Mouse (Mus musculus) midbrain, embryonic 16.5 days (tissue): ENCODE results near the gene Otulinl. TPM values are rescaled to one million over a fixed set of nuclear protein-coding genes. Genes with fewer than 3 reads are reported as not detected.

Experiments used
- ATAC-seq: fragments of 200-750 bp; cut with Nextera tagmentation; 2 replicates; pipeline ENCODE4 v1.8.0; 2017; ENCODE audit warnings: moderate TSS enrichment
- H3K27ac ChIP-seq: fragments of 300-500 bp; sonication (generic); 2 replicates; pipeline ENCODE4 v1.5.1; 2014; ENCODE audit warnings: mild to moderate bottlenecking, low read length, mixed read lengths
- H3K27me3 ChIP-seq: fragments of 300-500 bp; sonication (generic); 2 replicates; pipeline ENCODE4 v1.6.1; 2014; ENCODE audit warnings: low read depth, low read length, mixed read lengths; ENCODE audit not compliant: control insufficient read depth, insufficient read depth
- H3K36me3 ChIP-seq: fragments of 300-500 bp; sonication (generic); 2 replicates; pipeline ENCODE4 v1.6.1; 2014; ENCODE audit warnings: mild to moderate bottlenecking, low read length, moderate library complexity, mixed read lengths; ENCODE audit not compliant: control insufficient read depth, insufficient read depth
- H3K4me1 ChIP-seq: fragments of 300-500 bp; sonication (generic); 2 replicates; pipeline ENCODE4 v1.6.1; 2014; ENCODE audit warnings: mild to moderate bottlenecking, low read length, mixed read lengths; ENCODE audit not compliant: control insufficient read depth, insufficient read depth
- H3K4me2 ChIP-seq: fragments of 300-500 bp; sonication (generic); 2 replicates; pipeline ENCODE4 v1.6.1; 2014; ENCODE audit warnings: mild to moderate bottlenecking, low read length, mixed read lengths
- H3K4me3 ChIP-seq: fragments of 300-500 bp; sonication (generic); 2 replicates; pipeline ENCODE4 v1.5.1; 2014; ENCODE audit warnings: low read depth, mild to moderate bottlenecking, low read length, moderate library complexity, mixed read lengths
- H3K9ac ChIP-seq: fragments of 300-500 bp; sonication (generic); 2 replicates; pipeline ENCODE4 v1.6.1; 2014; ENCODE audit warnings: low read depth, low read length, mixed read lengths
- H3K9me3 ChIP-seq: fragments of 300-500 bp; sonication (generic); replicated peaks from 2 replicates; pipeline ENCODE4 v1.6.1; 2014; ENCODE audit warnings: mild to moderate bottlenecking, low read length, mixed read lengths; ENCODE audit not compliant: control insufficient read depth, poor library complexity, severe bottlenecking
- WGBS: fragments of 180-500 bp; shearing (Covaris S2); extraction: QIAGEN DNeasy Blood & Tissue Kit; methylation state at CpG from one replicate; pipeline ENCODE4 v1.1.7; 2014; 5-methylcytosine and 5-hydroxymethylcytosine counted together
- polyA plus RNA-seq: library from polyadenylated mRNA; unstranded; fragments of >200 nt; fragmentation: Nextera tagmentation; extraction: Ambion mirVana; gene quantifications from 2 replicates; pipeline ENCODE4 v1.2.1, GENCODE M21; 2015

Otulinl gene
- polyA plus RNA-seq, 1 experiment from 2014 or later: 14.6 TPM

DNA sequence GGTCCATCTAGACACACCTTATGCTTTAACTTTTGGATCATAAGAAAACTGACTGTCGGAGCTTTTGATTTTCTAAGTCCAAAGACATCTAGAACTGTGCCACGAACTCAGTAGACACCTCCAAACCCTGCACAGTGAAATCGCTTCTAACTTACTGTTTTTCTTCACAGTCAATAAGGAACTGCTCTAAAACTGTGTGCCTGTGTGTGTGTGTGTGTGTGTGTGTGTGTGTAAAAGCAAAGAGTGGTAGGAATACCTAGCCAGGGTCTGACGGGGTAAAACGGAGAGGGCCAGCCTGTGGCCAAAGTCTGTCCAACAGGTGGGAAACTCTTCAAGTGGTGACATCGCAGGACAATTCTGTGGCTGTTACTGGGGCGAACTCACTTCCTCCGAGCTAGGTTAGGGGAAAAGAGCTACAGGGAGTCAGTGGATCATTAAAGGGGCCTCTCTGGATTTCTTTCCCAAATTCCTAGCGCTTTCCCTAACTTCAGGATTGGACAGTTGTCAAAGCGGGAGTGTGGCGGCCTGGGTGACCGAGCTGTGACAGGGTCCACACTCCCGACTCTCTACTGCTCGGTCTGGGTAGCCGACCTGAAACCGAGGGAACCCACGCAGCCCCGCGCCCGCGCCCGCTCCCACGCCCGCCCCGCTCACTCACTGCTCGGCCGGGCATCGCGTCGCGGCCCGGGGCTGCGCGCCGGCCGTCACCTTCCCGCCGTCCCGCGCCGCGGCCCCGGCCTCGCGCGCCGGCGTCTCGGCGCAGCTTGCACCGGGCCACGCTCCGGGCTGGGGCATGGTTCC lies 51.4 kb downstream of the Otulinl start:
- peaks cover 19% of the 10 kb centered on the region for H3K4me1 ChIP-seq
- H3K4me2 ChIP-seq: peak overlapping the region; percentile 76
- 2% methylated on average over 45 of the region's 53 CpGs for WGBS
- H3K9ac ChIP-seq: peak overlapping the region; percentile 75
- H3K36me3 ChIP-seq: no peaks in the 10 kb centered on the region
- H3K27ac ChIP-seq: peak overlapping the region; percentile 66
- peak; percentile 81 for ATAC-seq
- H3K27me3 ChIP-seq: no peaks in the 10 kb centered on the region
- H3K4me3 ChIP-seq: peak overlapping the region; percentile 91
- H3K9me3 ChIP-seq: no peaks in the 10 kb centered on the region

DNA sequence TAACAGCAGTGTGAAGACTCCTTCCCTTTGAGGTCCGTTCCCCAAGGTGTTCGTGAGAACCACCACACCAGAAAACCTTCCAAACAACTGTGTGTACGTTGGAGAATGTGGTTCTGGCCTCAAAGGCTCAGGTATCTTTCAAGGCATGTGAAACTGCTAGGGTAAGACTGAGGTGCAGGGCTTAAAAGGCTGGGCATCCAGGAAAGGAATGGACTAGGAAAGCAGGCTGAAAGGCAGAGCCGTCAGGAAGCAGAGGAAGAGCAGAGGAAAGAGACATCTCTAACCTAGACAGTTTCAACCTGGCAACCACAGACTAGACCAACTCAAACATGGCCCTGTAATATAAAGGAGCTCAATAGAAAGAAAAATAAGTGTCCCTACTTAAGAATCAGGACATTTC lies 52.3 kb downstream of the Otulinl start:
- 81% methylated on average over 4 of the region's 4 CpGs for WGBS
- no peak for ATAC-seq
- Histone ChIP-seq H3K9ac (no peak overlapping the region), H3K4me1 (peaks cover 19% of the 10 kb centered on the region), H3K4me3 (no peak overlapping the region), H3K4me2 (peak overlapping the region; percentile 14; the same call in 1 of the 2 replicates), H3K9me3 (no peaks in the 10 kb centered on the region), H3K27ac (no peak overlapping the region), H3K27me3 (no peaks in the 10 kb centered on the region), H3K36me3 (no peaks in the 10 kb centered on the region)

DNA sequence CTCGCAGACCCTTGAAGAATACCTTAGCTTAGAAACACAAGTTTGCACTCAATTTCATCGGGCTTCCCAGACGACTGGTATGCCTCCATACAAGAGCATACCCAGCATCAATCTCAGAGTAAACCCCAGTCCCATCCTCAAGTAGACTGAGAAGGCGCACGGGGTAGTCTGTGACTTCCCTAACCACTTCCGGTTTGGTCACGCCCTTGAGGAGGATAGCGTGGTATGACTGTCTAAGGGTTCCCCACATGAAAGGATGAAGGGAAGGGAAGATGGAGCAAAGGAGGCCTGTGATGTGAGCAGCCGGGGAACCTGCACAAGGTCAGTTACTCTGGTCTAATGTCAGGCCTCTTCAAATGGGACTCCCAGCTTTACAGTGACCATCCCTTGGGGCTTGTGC lies 53.6 kb downstream of the Otulinl start:
- ATAC-seq: no peak
- WGBS: 95% methylated on average over 9 of the region's 9 CpGs

DNA sequence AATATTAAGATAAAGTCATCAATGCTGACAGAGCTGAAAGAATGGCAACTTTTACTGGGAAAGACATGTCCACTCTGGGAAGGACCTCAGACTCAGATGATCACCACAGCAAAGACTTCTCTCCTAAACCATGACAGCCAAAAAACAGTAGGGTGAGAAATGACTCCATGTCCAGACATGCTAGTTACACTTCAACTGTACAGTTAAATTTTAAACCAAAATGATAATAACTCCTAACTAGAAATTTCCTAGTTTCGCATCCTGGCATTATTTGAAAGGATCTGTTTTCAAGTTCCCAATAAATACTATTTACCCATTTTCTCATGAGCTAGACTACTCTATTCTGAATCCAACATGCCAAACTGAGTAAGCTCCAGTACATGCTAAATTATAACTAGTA lies 55.1 kb downstream of the Otulinl start:
- H3K27me3 ChIP-seq: no peaks in the 10 kb centered on the region
- no peak overlapping the region for H3K4me2 ChIP-seq
- peaks cover 18% of the 10 kb centered on the region for H3K4me1 ChIP-seq
- WGBS: 98% methylated on average over 1 of the region's 1 CpGs
- no peak overlapping the region for H3K27ac ChIP-seq
- no peak overlapping the region for H3K4me3 ChIP-seq
- peaks cover 6% of the 10 kb centered on the region; the same call in 1 of the 2 replicates for H3K36me3 ChIP-seq
- no peak for ATAC-seq
- H3K9me3 ChIP-seq: no peaks in the 10 kb centered on the region
- H3K9ac ChIP-seq: no peak overlapping the region

More for the DNA sequence above, 53.6 kb downstream of the Otulinl start:
- no peaks in the 10 kb centered on the region for H3K9me3 ChIP-seq
- no peaks in the 10 kb centered on the region for H3K27me3 ChIP-seq
- H3K4me2 ChIP-seq: no peak overlapping the region
- no peak overlapping the region for H3K4me3 ChIP-seq
- no peak overlapping the region for H3K27ac ChIP-seq
- peaks cover 3% of the 10 kb centered on the region; the same call in 1 of the 2 replicates for H3K36me3 ChIP-seq
- H3K9ac ChIP-seq: no peak overlapping the region
- H3K4me1 ChIP-seq: peaks cover 19% of the 10 kb centered on the region

DNA sequence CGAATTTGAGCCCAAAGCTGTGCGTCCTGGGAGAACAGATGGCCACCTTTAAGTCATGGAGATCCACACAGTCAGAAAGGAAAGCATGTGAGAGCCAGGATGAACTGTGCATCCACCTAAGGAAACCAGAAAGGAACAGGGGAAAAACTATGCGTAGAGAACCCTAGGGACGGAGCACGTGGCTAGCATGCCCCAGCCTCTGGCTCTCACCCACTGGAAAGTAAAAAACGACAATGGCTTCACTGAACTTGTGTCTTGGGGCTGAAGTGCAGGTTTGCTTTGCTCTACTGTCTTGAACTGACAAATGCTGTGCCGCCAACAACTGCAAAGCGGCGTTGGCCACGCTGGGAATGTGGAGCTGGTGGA lies 55.5 kb downstream of the Otulinl start:
- Histone ChIP-seq H3K36me3 (peaks cover 6% of the 10 kb centered on the region; the same call in 1 of the 2 replicates), H3K4me3 (no peak overlapping the region), H3K27ac (no peak overlapping the region), H3K9me3 (no peaks in the 10 kb centered on the region), H3K27me3 (no peaks in the 10 kb centered on the region), H3K9ac (no peak overlapping the region), H3K4me1 (peaks cover 14% of the 10 kb centered on the region), H3K4me2 (no peak overlapping the region)
- no peak for ATAC-seq
- 88% methylated on average over 10 of the region's 10 CpGs for WGBS

DNA sequence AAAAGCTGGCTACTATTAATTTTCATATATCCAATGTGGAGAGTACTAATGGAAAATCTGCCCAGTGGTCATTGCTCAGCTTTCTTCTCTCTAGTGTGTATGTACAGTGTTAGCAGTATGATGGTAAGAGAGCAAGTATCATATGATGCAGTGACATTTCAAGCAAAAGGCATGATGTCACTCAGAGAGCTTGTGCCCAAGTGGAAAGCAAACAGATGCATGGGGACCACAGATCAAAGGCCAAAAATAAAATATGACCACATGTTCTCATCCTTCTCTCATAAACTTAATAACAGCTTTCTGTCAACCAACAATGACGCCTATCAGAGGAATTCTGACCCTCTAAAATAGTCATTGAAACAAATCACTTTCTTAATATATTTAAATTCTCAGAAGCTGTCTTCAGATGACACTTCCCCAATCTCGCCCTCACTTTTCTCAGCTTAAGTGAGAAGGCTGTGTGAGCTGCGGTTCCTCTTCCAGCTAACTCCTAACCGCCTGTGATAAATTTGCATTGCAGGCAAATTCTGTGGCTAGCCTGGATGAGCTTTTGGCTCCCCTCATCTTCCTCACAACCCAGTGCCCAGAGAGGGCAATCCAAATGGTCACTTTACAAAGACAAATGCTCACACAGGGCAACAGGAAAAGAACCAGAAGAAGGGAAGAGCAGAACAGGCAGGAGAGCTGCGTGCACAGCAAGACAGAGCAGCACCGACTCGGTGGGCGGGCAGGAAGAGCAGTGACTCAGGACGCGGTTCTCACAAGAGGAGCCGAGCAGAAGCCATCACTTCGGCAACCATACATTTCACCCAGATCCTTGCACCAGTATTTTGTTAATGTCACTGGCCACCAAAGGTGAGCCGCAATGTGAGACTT lies 56.1 kb downstream of the Otulinl start:
- Histone ChIP-seq H3K4me3 (no peak overlapping the region), H3K9me3 (no peaks in the 10 kb centered on the region), H3K9ac (no peak overlapping the region), H3K4me2 (no peak overlapping the region), H3K27me3 (no peaks in the 10 kb centered on the region), H3K27ac (no peak overlapping the region), H3K36me3 (peaks cover 6% of the 10 kb centered on the region; the same call in 1 of the 2 replicates), H3K4me1 (peaks cover 14% of the 10 kb centered on the region)
- ATAC-seq: no peak
- 90% methylated on average over 13 of the region's 13 CpGs for WGBS

DNA sequence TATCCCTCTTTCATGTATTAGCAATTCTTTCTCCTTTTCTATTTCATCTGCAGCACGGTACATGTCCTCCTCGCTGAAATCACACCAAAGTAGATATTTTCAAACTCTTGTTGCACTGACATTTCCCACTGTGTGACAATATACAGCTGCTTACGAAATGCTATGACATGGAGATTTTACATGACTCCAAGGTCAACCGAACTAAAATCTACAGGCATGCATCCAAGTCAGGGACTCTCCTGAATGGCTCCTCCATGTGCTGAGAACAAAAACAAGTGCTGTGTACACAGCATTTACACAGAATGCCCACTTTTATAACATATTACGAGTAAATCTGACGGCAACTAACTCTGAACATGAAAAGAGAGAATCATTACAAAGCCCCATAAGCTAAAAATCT lies 58.1 kb downstream of the Otulinl start:
- Histone ChIP-seq H3K36me3 (peaks cover 6% of the 10 kb centered on the region; the same call in 1 of the 2 replicates), H3K9me3 (no peaks in the 10 kb centered on the region), H3K4me2 (no peak overlapping the region), H3K4me3 (no peak overlapping the region), H3K9ac (no peak overlapping the region), H3K27me3 (no peaks in the 10 kb centered on the region), H3K4me1 (no peaks in the 10 kb centered on the region), H3K27ac (no peak overlapping the region)
- ATAC-seq: no peak
- WGBS: 93% methylated on average over 6 of the region's 6 CpGs

DNA sequence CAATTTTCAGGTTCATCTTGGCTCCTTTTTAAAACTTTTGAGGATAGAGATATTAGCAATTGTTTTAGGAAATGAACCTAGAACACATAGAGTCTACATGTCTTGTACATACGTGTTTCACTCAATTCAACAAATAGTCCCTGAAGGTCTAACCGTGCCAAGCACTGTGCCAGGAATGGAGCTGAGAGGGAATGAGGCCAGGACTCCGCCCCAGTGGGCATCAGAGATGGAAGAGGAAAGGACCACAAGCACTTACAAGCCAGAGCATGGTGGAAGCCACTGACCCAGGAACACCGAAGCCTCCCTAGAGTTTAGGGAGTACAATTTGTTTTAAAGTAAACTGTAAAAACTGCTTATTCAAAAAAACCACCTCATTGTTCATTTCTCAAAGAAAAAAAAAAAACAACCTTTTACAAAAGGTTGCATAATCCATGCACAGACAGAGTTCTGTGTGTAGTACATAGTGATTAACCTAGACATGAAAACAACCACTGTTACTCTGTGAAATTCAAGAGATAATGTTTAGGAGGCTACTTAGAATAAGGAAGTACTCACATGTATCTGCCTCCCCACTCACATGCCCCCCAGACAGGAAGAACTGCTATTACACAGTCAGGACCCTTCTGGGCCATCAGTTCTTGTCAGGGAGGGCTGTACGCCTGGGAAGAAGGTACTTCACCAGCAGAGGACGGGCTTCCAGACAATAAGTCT lies 60.7 kb downstream of the Otulinl start:
- Histone ChIP-seq H3K4me1 (no peaks in the 10 kb centered on the region), H3K27me3 (no peaks in the 10 kb centered on the region), H3K9ac (no peak overlapping the region), H3K36me3 (peaks cover 12% of the 10 kb centered on the region; the same call in 1 of the 2 replicates), H3K4me3 (no peak overlapping the region), H3K4me2 (no peak overlapping the region), H3K9me3 (no peaks in the 10 kb centered on the region), H3K27ac (no peak overlapping the region)
- 92% methylated on average over 6 of the region's 6 CpGs for WGBS
- no peak for ATAC-seq
